Mouse (Mus musculus) forebrain, embryonic 10.5 days (tissue): ENCODE results near the gene Slc2a2. TPM values are rescaled to one million over a fixed set of nuclear protein-coding genes. Genes with fewer than 3 reads are reported as not detected.

Experiments used
- DNase-seq: peaks from one replicate; pipeline ENCODE4 v3.0.0-alpha.2; 2017; ENCODE audit warnings: low spot score; ENCODE audit errors: extremely low spot score
- H3K27ac ChIP-seq: fragments of 300-500 bp; sonication (generic); 2 replicates; pipeline ENCODE4 v1.5.1; 2016; ENCODE audit warnings: mild to moderate bottlenecking
- H3K27me3 ChIP-seq: fragments of 300-500 bp; sonication (generic); 2 replicates; pipeline ENCODE4 v1.6.1; 2016; ENCODE audit warnings: mild to moderate bottlenecking; ENCODE audit not compliant: poor library complexity, severe bottlenecking
- H3K36me3 ChIP-seq: fragments of 300-500 bp; sonication (generic); replicated peaks from 2 replicates; pipeline ENCODE4 v1.6.1; 2016; ENCODE audit warnings: mild to moderate bottlenecking, moderate library complexity
- H3K4me1 ChIP-seq: fragments of 300-500 bp; sonication (generic); 2 replicates; pipeline ENCODE4 v1.6.1; 2016
- H3K4me3 ChIP-seq: fragments of 300-500 bp; sonication (generic); 2 replicates; pipeline ENCODE4 v1.5.1; 2016; ENCODE audit warnings: mild to moderate bottlenecking, moderate library complexity
- H3K9me3 ChIP-seq: fragments of 300-500 bp; sonication (generic); 2 replicates; pipeline ENCODE4 v1.6.1; 2016; ENCODE audit warnings: mild to moderate bottlenecking, moderate library complexity
- WGBS: fragments of 180-500 bp; shearing (Covaris S2); methylation state at CpG from one replicate; pipeline ENCODE4 v1.1.7; 2016; 5-methylcytosine and 5-hydroxymethylcytosine counted together
- polyA plus RNA-seq: library from polyadenylated mRNA; unstranded; fragments of >200 nt; fragmentation: Nextera tagmentation; extraction: Ambion mirVana; gene quantifications from 2 replicates; pipeline ENCODE4 v1.2.1, GENCODE M21; 2016

Slc2a2 gene
- polyA plus RNA-seq, 1 experiment from 2014 or later = 0.04 TPM

DNA sequence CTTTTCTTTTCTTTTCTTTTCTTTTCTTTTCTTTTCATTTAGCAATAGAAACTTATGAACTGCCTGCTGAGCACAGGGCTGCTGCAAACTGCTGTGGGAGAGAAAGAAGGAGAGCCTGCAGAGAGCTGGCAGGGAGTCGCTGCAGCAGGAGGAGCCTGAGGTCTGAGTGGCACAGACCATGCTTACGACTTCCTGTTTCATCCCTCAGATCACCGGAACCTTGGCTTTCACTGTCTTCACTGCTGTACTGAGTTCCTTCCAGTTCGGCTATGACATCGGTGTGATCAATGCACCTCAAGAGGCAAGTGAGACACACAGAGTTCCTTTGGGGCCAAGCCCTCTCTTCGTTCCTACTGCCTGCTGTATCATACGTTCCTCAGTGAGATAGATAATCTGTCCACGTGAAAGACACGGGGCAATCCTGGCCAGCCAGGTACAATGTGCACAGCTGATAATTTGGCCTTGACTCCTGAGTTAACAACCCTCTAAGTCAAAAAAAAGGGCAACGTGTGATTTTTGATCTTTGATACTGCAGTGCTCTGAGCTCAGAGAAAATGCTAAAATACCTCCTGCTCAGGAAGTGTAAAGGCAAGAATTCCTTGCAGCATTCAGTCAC, 7.9 kb downstream of the Slc2a2 start:
- 79% methylated on average over 10 of the region's 10 CpGs for WGBS
- Histone ChIP-seq H3K36me3 (no peaks in the 10 kb centered on the region), H3K27ac (no peak overlapping the region), H3K4me1 (peaks cover 6% of the 10 kb centered on the region; the same call in 1 of the 2 replicates), H3K4me3 (no peak overlapping the region), H3K27me3 (no peaks in the 10 kb centered on the region), H3K9me3 (no peaks in the 10 kb centered on the region)
- DNase-seq = no peak

DNA sequence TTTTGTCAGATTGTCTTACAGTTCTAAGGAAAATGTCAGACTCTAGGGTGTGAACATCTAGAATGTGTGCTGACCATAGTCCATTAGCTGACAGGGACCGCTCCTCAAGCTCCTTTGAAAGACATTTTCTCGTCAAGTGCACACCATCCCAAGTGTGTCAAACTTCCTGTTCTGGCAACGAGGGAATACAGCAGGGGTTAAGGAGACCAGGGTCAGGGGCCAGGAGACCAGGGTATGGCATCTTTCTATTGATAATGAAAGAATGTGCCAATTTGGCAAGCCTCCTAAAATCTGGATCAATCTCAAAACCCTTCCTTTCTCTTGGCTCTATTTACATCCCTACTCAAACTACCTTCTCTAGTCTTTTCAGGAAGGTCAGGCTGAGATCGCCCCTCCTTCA, 9.0 kb downstream of the Slc2a2 start:
- Histone ChIP-seq H3K36me3 (no peaks in the 10 kb centered on the region), H3K27me3 (no peaks in the 10 kb centered on the region), H3K4me1 (peaks cover 3% of the 10 kb centered on the region; the same call in 1 of the 2 replicates), H3K9me3 (no peaks in the 10 kb centered on the region), H3K4me3 (no peak overlapping the region), H3K27ac (no peak overlapping the region)
- 81% methylated on average over 4 of the region's 4 CpGs for WGBS
- DNase-seq = no peak

GRCm38 (mm10) chr3:28709740-28710139, 12.0 kb downstream of the Slc2a2 start:
- Histone ChIP-seq H3K36me3 (no peaks in the 10 kb centered on the region), H3K4me3 (no peak overlapping the region), H3K9me3 (no peaks in the 10 kb centered on the region), H3K27me3 (no peaks in the 10 kb centered on the region), H3K4me1 (no peaks in the 10 kb centered on the region), H3K27ac (no peak overlapping the region)
- no peak for DNase-seq
- 74% methylated on average over 1 of the region's 1 CpGs for WGBS

- 79% methylated on average over 7 of the region's 7 CpGs for whole genome bisulfite sequencing
- Histone ChIP-seq H3K36me3 (no peaks in the 10 kb centered on the region), H3K27ac (no peak overlapping the region), H3K4me3 (no peak overlapping the region), H3K27me3 (no peaks in the 10 kb centered on the region), H3K9me3 (no peaks in the 10 kb centered on the region), H3K4me1 (no peaks in the 10 kb centered on the region)
- DNase-seq = no peak
Measured at GRCm38 (mm10) chr3:28713913-28714698, 16.4 kb downstream of the Slc2a2 start.

DNA sequence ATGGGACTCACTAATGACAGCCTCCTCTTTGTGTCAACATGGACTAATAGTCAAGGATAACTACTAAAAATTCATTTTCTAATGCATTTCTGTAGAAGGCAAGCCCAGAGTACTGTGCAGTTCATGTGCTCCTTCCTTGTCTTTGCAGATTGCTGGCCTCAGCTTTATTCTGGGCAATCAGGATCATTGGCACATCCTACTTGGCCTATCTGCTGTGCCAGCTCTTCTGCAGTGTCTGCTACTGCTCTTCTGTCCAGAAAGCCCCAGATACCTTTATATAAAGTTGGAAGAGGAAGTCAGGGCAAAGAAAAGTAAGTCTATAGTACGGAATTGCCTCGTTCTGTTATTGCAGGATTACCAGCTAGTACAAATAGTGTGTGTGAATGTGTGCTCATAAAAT, 20.8 kb downstream of the Slc2a2 start:
- no peaks in the 10 kb centered on the region for H3K27me3 ChIP-seq
- no peak for DNase-seq

GRCm38 (mm10) chr3:28721218-28721617, 23.5 kb downstream of the Slc2a2 start:
- 69% methylated on average over 5 of the region's 5 CpGs for WGBS
- no peaks in the 10 kb centered on the region for H3K4me1 ChIP-seq
- H3K27me3 ChIP-seq = no peaks in the 10 kb centered on the region

More for the DNA sequence above, 20.8 kb downstream of the Slc2a2 start:
- WGBS = 93% methylated on average over 2 of the region's 2 CpGs
- no peaks in the 10 kb centered on the region for H3K36me3 ChIP-seq
- H3K27ac ChIP-seq = no peak overlapping the region
- H3K4me1 ChIP-seq = no peaks in the 10 kb centered on the region
- H3K4me3 ChIP-seq = no peak overlapping the region
- no peaks in the 10 kb centered on the region for H3K9me3 ChIP-seq

DNA sequence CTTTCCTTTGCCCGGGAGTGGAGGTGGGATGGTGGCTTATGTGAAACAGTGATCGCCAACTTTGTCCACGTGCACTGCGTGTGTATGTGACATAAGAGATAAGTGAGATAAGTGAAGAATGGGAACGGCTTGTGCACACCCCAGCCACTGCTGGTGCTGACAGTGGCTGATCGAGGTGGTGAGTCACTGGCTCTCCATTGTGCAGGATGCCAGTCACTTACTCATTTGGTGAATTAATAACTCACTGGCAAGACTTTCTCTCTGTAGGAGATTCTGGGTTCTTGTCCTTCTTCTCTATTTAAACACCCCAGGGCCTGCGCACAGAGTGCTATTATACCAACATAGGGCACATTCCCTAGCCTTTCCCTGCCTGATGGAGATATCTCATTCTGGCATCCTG, 24.1 kb downstream of the Slc2a2 start:
- Histone ChIP-seq H3K27ac (no peak overlapping the region), H3K27me3 (no peaks in the 10 kb centered on the region), H3K9me3 (no peaks in the 10 kb centered on the region), H3K36me3 (no peaks in the 10 kb centered on the region), H3K4me1 (no peaks in the 10 kb centered on the region), H3K4me3 (no peak overlapping the region)
- DNase-seq = no peak
- WGBS = 92% methylated on average over 7 of the region's 7 CpGs

More at GRCm38 (mm10) chr3:28721218-28721617, 23.5 kb downstream of the Slc2a2 start:
- Histone ChIP-seq H3K27ac (no peak overlapping the region), H3K9me3 (no peaks in the 10 kb centered on the region), H3K36me3 (no peaks in the 10 kb centered on the region), H3K4me3 (no peak overlapping the region)
- no peak for DNase-seq

DNA sequence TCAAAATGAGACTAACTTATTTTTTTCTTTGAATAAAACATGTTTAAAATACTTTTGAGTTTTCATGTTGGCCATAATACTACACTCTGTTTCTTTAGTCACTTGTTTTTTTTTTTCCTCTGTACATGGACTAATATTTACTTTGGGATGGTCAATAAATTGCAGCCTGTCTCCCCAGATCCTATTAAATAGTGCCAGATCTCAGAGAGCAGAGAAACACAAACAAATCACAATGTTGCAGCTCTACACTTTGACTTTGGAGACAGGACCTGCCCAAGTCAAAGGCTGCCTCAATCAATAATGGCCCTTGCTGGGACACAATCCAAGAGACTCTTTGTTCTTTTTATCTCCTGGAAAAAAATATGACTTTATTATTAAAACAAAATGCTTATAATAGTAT, 24.8 kb downstream of the Slc2a2 start:
- H3K27ac ChIP-seq = no peak overlapping the region
- H3K4me1 ChIP-seq = no peaks in the 10 kb centered on the region
- H3K4me3 ChIP-seq = no peak overlapping the region
- H3K36me3 ChIP-seq = no peaks in the 10 kb centered on the region
- no peaks in the 10 kb centered on the region for H3K27me3 ChIP-seq
- H3K9me3 ChIP-seq = no peaks in the 10 kb centered on the region
- no peak for DNase-seq

- Histone ChIP-seq H3K9me3 (no peaks in the 10 kb centered on the region), H3K27me3 (no peaks in the 10 kb centered on the region), H3K4me3 (no peak overlapping the region), H3K27ac (no peak overlapping the region), H3K36me3 (no peaks in the 10 kb centered on the region), H3K4me1 (no peaks in the 10 kb centered on the region)
- DNase-seq = no peak
- 60% methylated on average over 6 of the region's 6 CpGs for WGBS
Measured at GRCm38 (mm10) chr3:28723534-28723933, 25.8 kb downstream of the Slc2a2 start.

GRCm38 (mm10) chr3:28725203-28725602, 27.5 kb downstream of the Slc2a2 start:
- DNase-seq = no peak
- Histone ChIP-seq H3K4me1 (no peaks in the 10 kb centered on the region), H3K36me3 (no peaks in the 10 kb centered on the region), H3K9me3 (no peaks in the 10 kb centered on the region), H3K4me3 (no peak overlapping the region), H3K27ac (no peak overlapping the region), H3K27me3 (no peaks in the 10 kb centered on the region)
- WGBS = 96% methylated on average over 13 of the region's 13 CpGs

GRCm38 (mm10) chr3:28726356-28726755, 28.7 kb downstream of the Slc2a2 start:
- no peaks in the 10 kb centered on the region for H3K9me3 ChIP-seq
- WGBS = 92% methylated on average over 7 of the region's 7 CpGs
- no peaks in the 10 kb centered on the region for H3K4me1 ChIP-seq
- H3K36me3 ChIP-seq = no peaks in the 10 kb centered on the region
- H3K27ac ChIP-seq = no peak overlapping the region
- H3K27me3 ChIP-seq = no peaks in the 10 kb centered on the region
- no peak for DNase-seq
- H3K4me3 ChIP-seq = no peak overlapping the region

GRCm38 (mm10) chr3:28734712-28735111, 37.0 kb downstream of the Slc2a2 start:
- Histone ChIP-seq H3K9me3 (no peaks in the 10 kb centered on the region), H3K4me1 (peaks cover 13% of the 10 kb centered on the region), H3K27me3 (peaks cover 12% of the 10 kb centered on the region; the same call in 1 of the 2 replicates), H3K4me3 (no peak overlapping the region), H3K27ac (no peak overlapping the region), H3K36me3 (no peaks in the 10 kb centered on the region)
- WGBS = 87% methylated on average over 2 of the region's 2 CpGs
- no peak for DNase-seq

GRCm38 (mm10) chr3:28736981-28737380, 39.3 kb downstream of the Slc2a2 start:
- H3K27me3 ChIP-seq = peaks cover 12% of the 10 kb centered on the region; the same call in 1 of the 2 replicates
- no peaks in the 10 kb centered on the region for H3K9me3 ChIP-seq
- no peak overlapping the region for H3K27ac ChIP-seq
- peaks cover 21% of the 10 kb centered on the region for H3K4me1 ChIP-seq
- DNase-seq = no peak
- WGBS = 38% methylated on average over 2 of the region's 2 CpGs
- no peaks in the 10 kb centered on the region for H3K36me3 ChIP-seq
- no peak overlapping the region for H3K4me3 ChIP-seq
